In the genomic region with DNA sequence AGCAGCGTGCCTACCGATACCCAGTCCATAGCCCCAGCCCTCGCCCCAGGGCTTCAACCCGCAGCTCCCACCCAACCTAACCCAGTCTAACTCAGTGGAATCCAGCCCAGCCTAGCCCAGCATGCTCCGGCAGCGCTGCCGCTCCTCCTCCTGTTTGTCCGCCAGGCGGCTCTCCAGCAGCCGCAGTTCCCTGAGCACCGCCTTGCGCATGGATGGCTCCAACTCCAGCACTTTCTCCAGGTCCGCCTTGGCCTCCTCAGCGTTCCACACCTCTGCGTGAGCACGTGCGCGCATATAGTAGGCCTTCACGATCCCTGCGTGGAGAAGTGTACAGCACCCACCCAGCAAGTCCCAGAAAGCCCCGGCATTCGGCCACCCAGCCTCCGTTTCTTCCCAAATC, we compare ENCODE assay signal across 8 mouse cellular contexts. TPM values are rescaled to one million over a fixed set of nuclear protein-coding genes. Genes with fewer than 3 reads are reported as not detected.
DNase-seq lines count a peak whose midpoint lies in the region; ATAC-seq and TF ChIP-seq lines count a peak whose summit lies in the region.

No protein-coding gene starts in this region.

- H3K9me3 ChIP-seq in heart, embryonic 14.5 days (ENCODE audit: control insufficient read depth, low read length): no peaks in the 10 kb centered on the region
- no peaks in the 10 kb centered on the region for H3K9me3 ChIP-seq in forebrain, postnatal 0 days (ENCODE audit: low read length)

- ATAC-seq in heart, embryonic 14.5 days (ENCODE audit: insufficient number of reproducible peaks, insufficient read depth, low FRiP score, low read depth): no peak
- ATAC-seq in forebrain, postnatal 0 days: peak; percentile 59
- ATAC-seq in megakaryocyte progenitor cell, adult 5-6 weeks (replicated peaks; ENCODE audit: poor library complexity): no peak

- H3K4me3 ChIP-seq in heart, embryonic 14.5 days (ENCODE audit: control insufficient read depth in 1 of 2, insufficient read depth in 1 of 2, low read depth in 1 of 2, low read length in 2 of 2): no peak overlapping the region
- H3K4me3 ChIP-seq in forebrain, postnatal 0 days (ENCODE audit: low read depth, low read length): no peak overlapping the region

- no peak overlapping the region for H3K9ac ChIP-seq in heart, embryonic 14.5 days (ENCODE audit: low read length)
- H3K9ac ChIP-seq in forebrain, postnatal 0 days: no peak overlapping the region

- peak overlapping the region; percentile 31; the same call in 1 of the 2 replicates for H3K4me2 ChIP-seq in heart, embryonic 14.5 days (ENCODE audit: low read length)
- H3K4me2 ChIP-seq in forebrain, postnatal 0 days (ENCODE audit: low read depth): no peak overlapping the region

- peaks cover 6% of the 10 kb centered on the region for H3K27me3 ChIP-seq in heart, embryonic 14.5 days (ENCODE audit: control insufficient read depth, insufficient read depth, low read length)
- no peaks in the 10 kb centered on the region for H3K27me3 ChIP-seq in forebrain, postnatal 0 days (ENCODE audit: insufficient read depth, low read length)

- no peaks in the 10 kb centered on the region for H3K36me3 ChIP-seq in heart, embryonic 14.5 days (ENCODE audit: control insufficient read depth, insufficient read depth, low read length)
- H3K36me3 ChIP-seq in forebrain, postnatal 0 days (ENCODE audit: insufficient read depth): no peaks in the 10 kb centered on the region

- DNase-seq in heart, adult 18-20 months: no peak
- peak; percentile 67 to 75 for DNase-seq in right cerebral cortex, postnatal 10 days (ENCODE audit: low spot score in 2 of 2)
- no peak for DNase-seq in right cerebral cortex, postnatal 36 days (ENCODE audit: low spot score in 2 of 2)
- DNase-seq in forebrain, postnatal 0 days: peak; percentile 74
- DNase-seq in lung, postnatal 10 days: peak; percentile 54
- DNase-seq in urinary bladder, adult 2 months (ENCODE audit: low spot score): no peak

- peak; percentile 83 for TF ChIP-seq CTCF in forebrain, postnatal 0 days (IDR thresholded peaks at IDR 0.05; ENCODE audit: low read depth)

- peaks cover 11% of the 10 kb centered on the region in 2 experiments for H3K4me1 ChIP-seq in heart, embryonic 14.5 days (ENCODE audit: control insufficient read depth in 2 of 2, insufficient read depth in 2 of 2, low read length in 2 of 2)
- H3K4me1 ChIP-seq in forebrain, postnatal 0 days (ENCODE audit: insufficient read depth): no peaks in the 10 kb centered on the region

- H3K27ac ChIP-seq in heart, embryonic 14.5 days (replicated peaks in 1 of 2; ENCODE audit: control insufficient read depth in 1 of 2, insufficient read depth in 1 of 2, low read depth in 2 of 2, low read length in 2 of 2): no peak overlapping the region
- no peak overlapping the region for H3K27ac ChIP-seq in forebrain, postnatal 0 days (ENCODE audit: low read depth, low read length)

- WGBS in heart, embryonic 14.5 days: 16% methylated on average over 23 of the region's 23 CpGs
- WGBS in forebrain, postnatal 0 days: 20% methylated on average over 23 of the region's 23 CpGs

RNA-seq across cellular contexts. Expression of a gene that starts 8.2 kb away (rescaled TPM):
- 0.22 and 0.36 TPM in 2 replicates for polyA plus RNA-seq in heart, embryonic 14.5 days (2014; fragmentation: Nextera tagmentation; extraction: Ambion mirVana)
- total RNA-seq in heart, adult 18-20 months (2021): not detected
- total RNA-seq in forebrain, postnatal 0 days (2014; rRNA removed): 0.19 and 0.31 TPM in 2 replicates
- 0.23 and 0.33 TPM in 2 replicates for polyA plus RNA-seq in forebrain, postnatal 0 days (2015; fragmentation: Nextera tagmentation; extraction: Ambion mirVana)
- total RNA-seq in megakaryocyte progenitor cell, adult 5-6 weeks (2015): 0.15 TPM in 1 of 2 replicates, not detected in the other
- 0.20 and 0.54 TPM in 2 replicates for total RNA-seq in megakaryocyte progenitor cell, adult 5-6 weeks (2017)
- polyA plus RNA-seq in urinary bladder, adult 2 months (2012; rRNA removed): 0.32 and 0.41 TPM in 2 replicates

RNA-seq across cellular contexts. Expression of a gene that starts 12.7 kb away (rescaled TPM):
- 76.4 and 76.9 TPM in 2 replicates for polyA plus RNA-seq in heart, embryonic 14.5 days (2014; fragmentation: Nextera tagmentation; extraction: Ambion mirVana)
- under 1 TPM; 0.33 to 0.74 TPM for total RNA-seq in heart, adult 18-20 months (2021)
- total RNA-seq in forebrain, postnatal 0 days (2014; rRNA removed): 13.2 and 14.9 TPM in 2 replicates
- polyA plus RNA-seq in forebrain, postnatal 0 days (2015; fragmentation: Nextera tagmentation; extraction: Ambion mirVana): 20.6 and 22.0 TPM in 2 replicates
- total RNA-seq in megakaryocyte progenitor cell, adult 5-6 weeks (2015): 20.4 and 21.5 TPM in 2 replicates
- 13.7 and 14.3 TPM in 2 replicates for total RNA-seq in megakaryocyte progenitor cell, adult 5-6 weeks (2017)
- 2.8 and 3.2 TPM in 2 replicates for polyA plus RNA-seq in urinary bladder, adult 2 months (2012; rRNA removed)

Comparison
In these comparisons a context has a peak if more than half of its experiments do, and no peak if none do; other contexts are left out.
1. DNase-seq: peak in right cerebral cortex, postnatal 10 days (2 of 2), forebrain, postnatal 0 days (single experiment) and lung, postnatal 10 days (single experiment); none in heart, adult 18-20 months (0 of 2), right cerebral cortex, postnatal 36 days (0 of 2) and urinary bladder, adult 2 months (single experiment).